Mouse (Mus musculus): ENCODE measurements at regions not wholly inside any gene's neighbourhood (a gene's known extent, or its start where the extent isn't known, plus 50 kb on each side); places are given as distances from the start of the nearest gene placed in this dataset.
"Not testable (repeated sequence)": the region's sequence is repeated elsewhere in the genome, so short reads cannot be mapped to it uniquely, and the experiment has no call there.

DNA sequence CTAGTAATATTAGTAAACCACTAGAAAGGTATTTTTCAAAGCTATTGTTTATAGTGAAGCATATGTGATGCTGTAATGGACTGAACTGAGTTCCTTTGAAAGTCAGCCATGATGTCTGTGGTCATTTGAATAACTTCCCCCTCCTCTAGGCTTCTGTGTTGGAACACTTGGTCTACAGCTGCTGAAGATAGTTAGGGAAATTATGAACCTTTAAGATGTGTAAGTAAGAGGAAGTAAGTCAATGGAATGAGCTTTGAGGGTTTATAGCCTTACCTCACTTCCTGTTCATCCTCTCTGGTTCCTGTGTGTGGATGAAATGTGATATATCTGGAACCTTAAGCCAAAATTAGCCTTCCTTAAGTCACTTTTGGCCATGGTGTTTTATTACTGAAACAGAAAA lies 145.7 kb upstream of the Tmem229a start:
- no peak for DNase-seq (ENCODE audit: low spot score in 2 of 2)

- DNase-seq (ENCODE audit: low spot score in 2 of 2) = peak in 1 of 2 experiments; percentile 38
Measured at GRCm38 (mm10) chr6:25087167-25087566, 131.1 kb upstream of the Tmem229a start.

DNA sequence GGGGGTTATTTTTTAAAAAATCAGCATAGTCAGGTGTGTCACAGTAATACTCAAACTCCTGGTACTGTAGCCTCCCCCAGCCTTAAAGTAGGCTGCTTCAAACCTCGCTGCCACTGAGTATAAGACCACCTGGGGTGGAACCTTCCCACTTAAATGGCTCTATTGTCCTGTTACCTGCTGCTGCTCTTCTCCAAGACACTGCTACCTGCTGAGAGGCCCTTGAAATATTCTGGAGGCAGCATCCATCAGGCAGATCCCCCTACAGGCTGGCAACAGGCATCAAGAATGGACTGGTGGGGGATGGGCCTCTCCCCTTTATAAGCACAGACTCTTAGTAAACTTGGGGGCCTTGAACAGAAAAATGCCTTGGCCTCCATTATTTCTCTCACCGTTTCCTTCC lies 129.8 kb upstream of the Tmem229a start:
- no peak for DNase-seq (ENCODE audit: low spot score in 2 of 2)

DNA sequence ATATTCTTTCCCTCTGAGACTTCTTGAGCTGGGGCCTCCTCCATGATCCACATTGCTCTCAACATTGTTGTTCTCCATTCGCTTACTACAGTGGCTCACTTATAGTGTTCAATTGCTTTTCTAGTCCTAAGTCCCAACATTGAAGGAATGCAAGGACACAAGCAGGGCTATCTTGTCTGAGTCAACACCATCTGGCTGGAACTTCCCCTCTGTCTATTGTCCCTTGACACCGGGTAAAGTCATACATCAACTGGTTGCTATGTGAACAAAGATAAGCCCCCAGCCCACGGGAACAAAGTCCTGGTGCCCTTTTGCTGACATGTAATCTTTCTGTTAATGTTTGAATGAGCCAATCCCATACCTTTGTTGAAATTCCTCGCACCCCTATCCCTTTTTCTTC lies 129.2 kb upstream of the Tmem229a start:
- not testable (repeated sequence) for DNase-seq (ENCODE audit: low spot score in 2 of 2)

- DNase-seq (ENCODE audit: low spot score in 2 of 2) = no peak
Measured at GRCm38 (mm10) chr6:25065913-25066312, 109.8 kb upstream of the Tmem229a start.

DNA sequence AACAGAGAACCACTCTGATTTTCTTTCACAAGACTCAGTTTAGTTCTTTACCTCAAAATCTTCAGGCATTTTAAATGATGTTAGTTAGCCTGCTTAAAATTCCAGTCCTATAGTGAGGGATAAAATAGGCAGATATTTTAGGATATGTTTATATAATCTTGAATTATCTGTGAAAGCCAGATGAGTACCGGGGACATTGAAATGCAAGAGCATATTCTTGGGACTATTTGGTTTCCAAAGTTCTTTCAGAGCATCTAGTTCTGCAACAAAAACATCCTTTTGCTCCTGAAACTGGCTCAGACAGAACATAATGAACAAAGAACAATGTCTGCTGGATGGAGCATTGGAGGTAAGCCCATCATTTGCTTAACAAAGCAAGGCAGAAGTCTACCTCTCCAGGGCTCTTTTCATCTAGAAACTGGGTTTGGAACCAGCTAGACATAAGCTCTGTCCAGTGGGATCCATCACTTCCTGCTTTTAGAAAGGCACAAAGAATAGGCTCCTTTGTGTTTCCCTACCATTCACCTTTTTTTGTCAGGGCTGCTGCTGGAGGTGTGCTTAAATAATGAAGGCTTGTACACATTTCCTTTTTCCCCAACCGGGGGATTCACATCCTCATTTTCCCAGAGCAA lies 76.9 kb upstream of the Tmem229a start:
- peak in 1 of 2 experiments; percentile 24 for DNase-seq (ENCODE audit: low spot score in 2 of 2)

- DNase-seq (ENCODE audit: low spot score in 2 of 2) = no peak
Measured at GRCm38 (mm10) chr6:25026953-25027352, 70.9 kb upstream of the Tmem229a start.

DNA sequence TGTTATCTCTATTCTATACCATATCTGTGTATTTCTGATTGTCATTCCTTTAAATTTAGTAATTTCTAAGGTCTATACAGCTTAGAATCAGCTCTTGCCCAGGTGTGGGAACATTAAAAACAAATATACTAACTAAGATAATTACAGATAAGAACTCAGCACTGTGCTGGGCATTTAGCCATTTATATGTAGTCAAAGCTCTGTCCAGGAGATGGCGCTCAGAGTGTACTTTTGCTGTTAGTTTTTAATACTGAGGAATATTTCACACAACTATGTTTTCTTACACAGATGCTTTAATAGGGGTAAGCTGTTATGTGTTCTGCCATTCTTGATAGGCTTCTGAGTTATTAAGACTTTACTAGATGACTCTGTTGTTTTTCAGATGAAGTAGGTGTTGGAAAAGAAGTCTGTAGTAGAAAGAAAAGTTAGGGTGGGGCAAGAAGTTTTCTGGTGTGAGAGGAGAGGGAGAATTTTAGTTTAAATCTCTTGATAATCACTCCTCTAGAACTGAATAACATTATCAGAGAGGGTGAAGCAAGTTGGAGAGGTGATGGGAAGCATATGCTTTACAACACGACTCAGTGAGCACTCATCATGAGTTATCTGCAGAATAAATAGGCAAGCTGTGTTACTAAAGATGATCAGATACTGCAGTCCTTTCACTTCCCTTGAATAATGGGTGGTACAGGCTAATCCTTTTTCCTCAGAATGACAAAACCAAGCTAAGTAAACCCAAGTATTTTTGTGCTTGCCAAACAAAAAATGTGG lies 64.1 kb upstream of the Tmem229a start:
- DNase-seq (ENCODE audit: low spot score in 2 of 2) = peak; percentile 25 to 58

DNA sequence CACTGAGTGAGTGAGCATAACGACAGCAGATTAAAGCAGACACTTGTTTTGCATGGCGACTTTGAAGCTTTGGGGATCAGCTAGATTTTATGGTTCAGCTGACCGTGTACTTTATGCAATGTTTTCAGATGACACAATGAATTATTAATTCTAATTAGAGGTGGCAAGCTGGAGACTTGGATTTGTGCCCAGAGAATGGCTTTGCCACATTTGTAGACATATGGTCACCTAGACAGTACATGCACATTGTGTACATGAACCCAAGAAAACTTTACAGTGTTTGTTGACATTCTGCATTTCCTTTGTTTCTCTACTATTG lies 57.1 kb upstream of the Tmem229a start:
- DNase-seq (ENCODE audit: low spot score in 2 of 2) = peak in 1 of 2 experiments; percentile 20

DNA sequence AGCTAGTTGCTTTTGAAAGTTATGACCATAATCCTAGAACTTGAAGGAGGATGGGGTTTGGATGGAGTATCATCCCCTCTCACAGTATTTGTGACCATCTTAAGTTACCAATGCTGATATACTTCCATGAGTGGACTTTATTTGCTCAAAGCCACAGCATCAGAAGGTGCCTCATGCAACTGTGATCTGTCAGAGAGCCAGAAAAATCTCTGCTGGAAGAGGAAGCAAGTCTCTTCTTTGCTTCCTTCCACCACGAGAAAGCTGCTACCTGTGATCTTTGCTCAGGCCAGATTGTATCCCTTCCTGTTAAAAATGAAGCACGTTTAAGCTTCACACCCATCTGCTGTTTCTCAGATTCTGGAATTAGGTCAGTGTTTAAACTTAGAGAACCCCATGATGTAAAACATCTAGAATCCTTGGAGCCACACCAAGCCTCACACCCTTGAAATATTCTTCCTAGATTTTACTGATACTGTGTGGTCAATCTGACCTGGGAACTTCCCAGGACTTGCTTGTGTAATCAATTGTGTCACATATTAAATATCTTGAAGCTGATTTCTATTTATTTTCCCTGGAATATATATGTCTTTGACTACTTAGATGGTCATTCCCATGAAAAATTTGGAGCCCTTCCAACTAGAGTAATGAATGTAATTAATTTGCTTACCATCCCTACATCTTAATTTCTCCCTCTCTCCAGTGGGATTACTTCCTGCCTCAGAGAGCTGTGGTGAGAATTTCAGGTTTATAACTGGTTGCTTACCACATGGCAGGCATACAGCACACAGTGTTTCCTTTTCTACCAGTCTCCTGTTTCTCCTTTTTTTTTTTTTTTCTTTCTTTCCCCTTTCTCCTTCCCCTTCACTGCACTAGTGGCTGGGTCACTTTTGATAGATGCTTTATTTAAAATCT lies 56.5 kb upstream of the Tmem229a start:
- no peak for DNase-seq (ENCODE audit: low spot score in 2 of 2)

GRCm38 (mm10) chr6:25008856-25009255 lies 52.8 kb upstream of the Tmem229a start:
- not testable (repeated sequence) for DNase-seq (ENCODE audit: low spot score in 2 of 2)
